Mouse (Mus musculus) G1E (cell line): ENCODE measurements around the gene Prrg4.

Experiments
- CTCF ChIP-seq: IDR thresholded peaks from 2 replicates; pipeline ENCODE4 v1.5.1; 2012; ENCODE audit warnings: low read depth, low read length, inconsistent platforms, mixed read lengths
- GATA1 ChIP-seq: IDR thresholded peaks from 2 replicates; pipeline ENCODE4 v1.6.1; 2012; ENCODE audit warnings: borderline replicate concordance, low read length, inconsistent platforms, mixed read lengths
- POLR2AphosphoS5 ChIP-seq: IDR thresholded peaks from 2 replicates; pipeline ENCODE4 v1.6.1; 2012; ENCODE audit warnings: low read depth, low read length, inconsistent platforms; ENCODE audit not compliant: insufficient replicate concordance

GRCm38 (mm10) chr2:104817555-104818330 is 31.9 kb downstream of the Prrg4 start:
- TF ChIP-seq CTCF = no peak
- no peak for TF ChIP-seq GATA1
- TF ChIP-seq POLR2AphosphoS5 = no peak
